Mouse (Mus musculus) limb, embryonic 13.5 days (tissue): ENCODE results near the gene Gnl2. TPM values are rescaled to one million over a fixed set of nuclear protein-coding genes. Genes with fewer than 3 reads are reported as not detected.

Source experiments
- ATAC-seq: fragments of 200-750 bp; cut with Nextera tagmentation; 2 replicates; pipeline ENCODE4 v1.8.0; 2017; ENCODE audit warnings: low read depth, moderate number of reproducible peaks, moderate TSS enrichment; ENCODE audit not compliant: low FRiP score
- H3K27ac ChIP-seq: fragments of 300-500 bp; sonication (generic); 2 replicates; pipeline ENCODE4 v1.5.1; 2015; ENCODE audit warnings: inconsistent platforms, mild to moderate bottlenecking, moderate library complexity
- H3K27me3 ChIP-seq: fragments of 300-500 bp; sonication (generic); 2 replicates; pipeline ENCODE4 v1.6.1; 2015; ENCODE audit warnings: mild to moderate bottlenecking, inconsistent platforms
- H3K36me3 ChIP-seq: fragments of 300-500 bp; sonication (generic); 2 replicates; pipeline ENCODE4 v1.6.1; 2015; ENCODE audit warnings: inconsistent platforms, mild to moderate bottlenecking, moderate library complexity
- H3K4me1 ChIP-seq: fragments of 300-500 bp; sonication (generic); 2 replicates; pipeline ENCODE4 v1.6.1; 2015; ENCODE audit warnings: inconsistent platforms
- H3K4me2 ChIP-seq: fragments of 300-500 bp; sonication (generic); replicated peaks from 2 replicates; pipeline ENCODE4 v1.6.1; 2015; ENCODE audit warnings: inconsistent platforms, mild to moderate bottlenecking, moderate library complexity
- H3K4me3 ChIP-seq: fragments of 300-500 bp; sonication (generic); 2 replicates; pipeline ENCODE4 v1.5.1; 2015; ENCODE audit warnings: moderate library complexity, mild to moderate bottlenecking, inconsistent platforms
- H3K9ac ChIP-seq: fragments of 300-500 bp; sonication (generic); 2 replicates; pipeline ENCODE4 v1.6.1; 2015; ENCODE audit warnings: mild to moderate bottlenecking, inconsistent platforms
- H3K9me3 ChIP-seq: fragments of 300-500 bp; sonication (generic); 2 replicates; pipeline ENCODE4 v1.6.1; 2016; ENCODE audit warnings: inconsistent platforms
- WGBS: fragments of 180-500 bp; shearing (Covaris S2); methylation state at CpG from one replicate; pipeline ENCODE4 v1.1.7; 2015; 5-methylcytosine and 5-hydroxymethylcytosine counted together
- polyA plus RNA-seq: library from polyadenylated mRNA; unstranded; fragments of >200 nt; fragmentation: Nextera tagmentation; extraction: Ambion mirVana; gene quantifications from 2 replicates; pipeline ENCODE4 v1.2.1, GENCODE M21; 2015

The Gnl2 gene
- polyA plus RNA-seq, 1 experiment from 2014 or later, result 91.7 TPM

GRCm38 (mm10) chr4:125008220-125008619 lies 8.2 kb upstream of the Gnl2 start:
- ATAC-seq, result no peak
- WGBS, result 76% methylated on average over 6 of the region's 6 CpGs
- peaks cover 88% of the 10 kb centered on the region for H3K27me3 ChIP-seq

GRCm38 (mm10) chr4:125008712-125009111 lies 7.7 kb upstream of the Gnl2 start:
- Histone ChIP-seq H3K4me1 (no peaks in the 10 kb centered on the region), H3K27me3 (peaks cover 85% of the 10 kb centered on the region), H3K9ac (no peak overlapping the region), H3K4me2 (no peak overlapping the region), H3K4me3 (no peak overlapping the region), H3K36me3 (no peaks in the 10 kb centered on the region), H3K27ac (no peak overlapping the region), H3K9me3 (no peaks in the 10 kb centered on the region)
- WGBS, result 54% methylated on average over 8 of the region's 8 CpGs
- ATAC-seq, result no peak

More at GRCm38 (mm10) chr4:125008220-125008619, 8.2 kb upstream of the Gnl2 start:
- H3K4me1 ChIP-seq, result no peaks in the 10 kb centered on the region
- no peak overlapping the region for H3K27ac ChIP-seq
- H3K4me3 ChIP-seq, result no peak overlapping the region
- no peak overlapping the region for H3K9ac ChIP-seq
- H3K36me3 ChIP-seq, result no peaks in the 10 kb centered on the region
- H3K4me2 ChIP-seq, result no peak overlapping the region
- H3K9me3 ChIP-seq, result no peaks in the 10 kb centered on the region

- Histone ChIP-seq H3K36me3 (no peaks in the 10 kb centered on the region), H3K9ac (no peak overlapping the region), H3K4me3 (no peak overlapping the region), H3K4me1 (no peaks in the 10 kb centered on the region), H3K27me3 (peaks cover 75% of the 10 kb centered on the region), H3K4me2 (no peak overlapping the region), H3K27ac (no peak overlapping the region), H3K9me3 (no peaks in the 10 kb centered on the region)
- 77% methylated on average over 11 of the region's 11 CpGs for WGBS
- ATAC-seq, result no peak
Observed at GRCm38 (mm10) chr4:125017431-125017830, 1.0 kb downstream of the Gnl2 start.

GRCm38 (mm10) chr4:125020780-125021538 lies 4.6 kb downstream of the Gnl2 start:
- 27% methylated on average over 11 of the region's 11 CpGs for WGBS
- ATAC-seq, result no peak

GRCm38 (mm10) chr4:125029891-125030614 lies 13.7 kb downstream of the Gnl2 start:
- H3K4me2 ChIP-seq, result peak overlapping the region; percentile 96
- peak overlapping the region; percentile 98 for H3K4me3 ChIP-seq
- ATAC-seq, result peak; percentile 97
- peak overlapping the region; percentile 93 for H3K9ac ChIP-seq
- H3K27ac ChIP-seq, result no peak overlapping the region
- under 1% methylated on average over 50 of the region's 50 CpGs for WGBS
- no peaks in the 10 kb centered on the region for H3K9me3 ChIP-seq
- H3K4me1 ChIP-seq, result peaks cover 12% of the 10 kb centered on the region
- peaks cover 30% of the 10 kb centered on the region for H3K27me3 ChIP-seq
- H3K36me3 ChIP-seq, result peaks cover 14% of the 10 kb centered on the region

More at GRCm38 (mm10) chr4:125020780-125021538, 4.6 kb downstream of the Gnl2 start:
- Histone ChIP-seq H3K9me3 (no peaks in the 10 kb centered on the region), H3K27me3 (peaks cover 75% of the 10 kb centered on the region), H3K4me3 (no peak overlapping the region), H3K9ac (no peak overlapping the region), H3K4me1 (no peaks in the 10 kb centered on the region), H3K27ac (no peak overlapping the region), H3K4me2 (no peak overlapping the region), H3K36me3 (no peaks in the 10 kb centered on the region)

- H3K27ac ChIP-seq, result no peak overlapping the region
- 91% methylated on average over 4 of the region's 4 CpGs for WGBS
- H3K36me3 ChIP-seq, result peaks cover 48% of the 10 kb centered on the region
Observed at GRCm38 (mm10) chr4:125034341-125034740, 18.0 kb downstream of the Gnl2 start.

GRCm38 (mm10) chr4:125044454-125044853 lies 28.1 kb downstream of the Gnl2 start:
- no peak overlapping the region for H3K9ac ChIP-seq
- ATAC-seq, result no peak
- no peaks in the 10 kb centered on the region for H3K27me3 ChIP-seq
- H3K4me3 ChIP-seq, result no peak overlapping the region
- H3K4me1 ChIP-seq, result no peaks in the 10 kb centered on the region
- no peak overlapping the region for H3K27ac ChIP-seq
- H3K4me2 ChIP-seq, result no peak overlapping the region
- H3K9me3 ChIP-seq, result no peaks in the 10 kb centered on the region
- WGBS, result 84% methylated on average over 7 of the region's 7 CpGs
- H3K36me3 ChIP-seq, result peaks cover 96% of the 10 kb centered on the region

More at GRCm38 (mm10) chr4:125034341-125034740, 18.0 kb downstream of the Gnl2 start:
- Histone ChIP-seq H3K9ac (no peak overlapping the region), H3K4me3 (no peak overlapping the region), H3K27me3 (no peaks in the 10 kb centered on the region), H3K4me2 (no peak overlapping the region), H3K9me3 (no peaks in the 10 kb centered on the region), H3K4me1 (peaks cover 12% of the 10 kb centered on the region)
- no peak for ATAC-seq

GRCm38 (mm10) chr4:125055385-125055784 lies 39.0 kb downstream of the Gnl2 start:
- no peaks in the 10 kb centered on the region for H3K9me3 ChIP-seq
- 85% methylated on average over 9 of the region's 9 CpGs for WGBS
- ATAC-seq, result no peak

GRCm38 (mm10) chr4:125056476-125056875 lies 40.1 kb downstream of the Gnl2 start:
- no peaks in the 10 kb centered on the region for H3K9me3 ChIP-seq
- H3K4me3 ChIP-seq, result no peak overlapping the region
- H3K9ac ChIP-seq, result no peak overlapping the region; the same call in 1 of the 2 replicates
- peaks cover 48% of the 10 kb centered on the region for H3K36me3 ChIP-seq
- no peak overlapping the region; the same call in 1 of the 2 replicates for H3K27ac ChIP-seq
- H3K27me3 ChIP-seq, result no peaks in the 10 kb centered on the region
- no peak for ATAC-seq
- WGBS, result 21% methylated on average over 4 of the region's 4 CpGs
- H3K4me1 ChIP-seq, result peaks cover 24% of the 10 kb centered on the region
- H3K4me2 ChIP-seq, result no peak overlapping the region

More at GRCm38 (mm10) chr4:125055385-125055784, 39.0 kb downstream of the Gnl2 start:
- H3K36me3 ChIP-seq, result peaks cover 58% of the 10 kb centered on the region
- no peak overlapping the region for H3K27ac ChIP-seq
- no peaks in the 10 kb centered on the region for H3K27me3 ChIP-seq
- no peak overlapping the region for H3K9ac ChIP-seq
- H3K4me1 ChIP-seq, result peaks cover 24% of the 10 kb centered on the region
- no peak overlapping the region for H3K4me3 ChIP-seq
- H3K4me2 ChIP-seq, result no peak overlapping the region

GRCm38 (mm10) chr4:125057273-125057672 lies 40.9 kb downstream of the Gnl2 start:
- no peaks in the 10 kb centered on the region for H3K9me3 ChIP-seq
- ATAC-seq, result no peak
- H3K36me3 ChIP-seq, result peaks cover 40% of the 10 kb centered on the region
- no peak overlapping the region for H3K4me2 ChIP-seq
- no peaks in the 10 kb centered on the region for H3K27me3 ChIP-seq
- peaks cover 24% of the 10 kb centered on the region for H3K4me1 ChIP-seq
- no peak overlapping the region for H3K9ac ChIP-seq
- 35% methylated on average over 3 of the region's 3 CpGs for WGBS
- H3K27ac ChIP-seq, result no peak overlapping the region; the same call in 1 of the 2 replicates
- H3K4me3 ChIP-seq, result no peak overlapping the region

GRCm38 (mm10) chr4:125058033-125058432 lies 41.6 kb downstream of the Gnl2 start:
- Histone ChIP-seq H3K4me1 (peaks cover 24% of the 10 kb centered on the region), H3K4me2 (no peak overlapping the region), H3K36me3 (peaks cover 34% of the 10 kb centered on the region), H3K4me3 (no peak overlapping the region), H3K27me3 (no peaks in the 10 kb centered on the region), H3K9ac (0 out of 2 replicates have a peak overlapping the region, but pooled peaks have one; percentile 15), H3K27ac (no peak overlapping the region), H3K9me3 (no peaks in the 10 kb centered on the region)
- ATAC-seq, result no peak
- 50% methylated on average over 5 of the region's 5 CpGs for WGBS

- 4% methylated on average over 8 of the region's 8 CpGs for WGBS
- H3K27me3 ChIP-seq, result peaks cover 7% of the 10 kb centered on the region
- no peak overlapping the region for H3K4me3 ChIP-seq
- H3K4me1 ChIP-seq, result peaks cover 24% of the 10 kb centered on the region
- H3K36me3 ChIP-seq, result peaks cover 24% of the 10 kb centered on the region
- peak overlapping the region; percentile 45 for H3K4me2 ChIP-seq
- H3K27ac ChIP-seq, result no peak overlapping the region
- H3K9ac ChIP-seq, result no peak overlapping the region
- peak; percentile 68; the same call in 1 of the 2 replicates for ATAC-seq
- H3K9me3 ChIP-seq, result no peaks in the 10 kb centered on the region
Observed at GRCm38 (mm10) chr4:125059025-125059424, 42.6 kb downstream of the Gnl2 start.
